Mouse (Mus musculus): Measurements from ENCODE around the gene Lrrc1.

Lrrc1 gene

GRCm38 (mm10) chr9:77385611-77386010 is 159.1 kb downstream of the Lrrc1 start:
- no peak for DNase-seq (ENCODE audit: low read depth, low spot score)

GRCm38 (mm10) chr9:77384651-77385050 is 160.0 kb downstream of the Lrrc1 start:
- no peak for DNase-seq (ENCODE audit: low read depth, low spot score)

GRCm38 (mm10) chr9:77383951-77384350 is 160.7 kb downstream of the Lrrc1 start:
- DNase-seq (ENCODE audit: low read depth, low spot score), result no peak

- no peak for DNase-seq (ENCODE audit: low read depth, low spot score)
These were observed 162.2 kb downstream of the Lrrc1 start for GRCm38 (mm10) chr9:77382514-77382913.

- DNase-seq (ENCODE audit: low read depth, low spot score), result peak; percentile 52
These were observed 163.1 kb downstream of the Lrrc1 start for GRCm38 (mm10) chr9:77381565-77381964.

Data from embryo, embryonic 11.5 days (tissue).